Mouse (Mus musculus) gastrocnemius, postnatal 14 days (tissue): ENCODE data around the gene Lifr. TPM values are rescaled to one million over a fixed set of nuclear protein-coding genes. Genes with fewer than 3 reads are reported as not detected.
A peak's percentile ranks its signal among the peaks of the same experiment; 100 is the strongest.

Source experiments
- DNase-seq: peaks from one replicate; pipeline ENCODE4 v3.0.0; 2021; ENCODE audit warnings: mixed read lengths
- intact Hi-C: fragments of 180-260 bp; cut with DNase I; formaldehyde crosslinking; loops from one replicate; pipeline ENCODE4 v1.15.1; 2025; ENCODE audit warnings: low total_unique reads
- total RNA-seq, 2 experiments: library from RNA; stranded (reverse); gene quantifications; 2 replicates each; pipeline ENCODE4 v1.2.3; 2021

The Lifr gene
- total RNA-seq, 2 experiments from 2014 or later = 40.2 to 52.2 TPM

DNA sequence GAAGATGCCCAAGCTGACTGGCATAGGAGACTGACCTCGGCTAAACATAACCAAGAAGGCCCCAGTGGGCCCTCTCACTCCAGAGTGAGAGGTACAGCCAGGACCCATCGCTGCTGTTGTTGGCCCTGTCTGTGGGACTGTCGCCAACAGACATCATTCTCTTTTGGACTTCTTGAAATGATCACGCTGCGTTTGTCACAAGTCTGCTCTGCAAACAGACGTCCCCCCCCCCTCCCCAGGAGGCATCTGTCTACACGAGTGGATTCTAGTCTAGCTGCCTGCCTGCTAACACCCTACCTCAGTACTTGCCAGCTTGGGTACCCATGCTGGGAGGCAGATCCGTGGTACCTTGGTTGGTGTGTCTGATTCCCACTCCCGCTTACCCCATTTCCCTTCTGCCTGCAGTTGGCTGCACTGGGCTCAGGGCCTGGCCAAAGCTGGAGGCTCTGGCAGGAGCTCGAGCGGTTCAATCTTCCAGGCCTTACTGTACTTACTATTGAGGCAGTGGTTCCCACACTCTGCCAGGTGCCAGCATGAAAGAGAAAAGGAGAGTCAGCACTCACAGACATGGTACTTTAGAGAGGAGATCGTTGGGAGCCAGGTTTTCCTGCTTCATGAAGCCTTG is 133.8 kb downstream of the Lifr start:
- intact Hi-C loops = loop anchor here (2.0 to 5.0 kb wide), 2 partner anchors 92 to 309 kb away; no protein-coding TSS in a partner anchor
- peak; percentile 42 for DNase-seq

DNA sequence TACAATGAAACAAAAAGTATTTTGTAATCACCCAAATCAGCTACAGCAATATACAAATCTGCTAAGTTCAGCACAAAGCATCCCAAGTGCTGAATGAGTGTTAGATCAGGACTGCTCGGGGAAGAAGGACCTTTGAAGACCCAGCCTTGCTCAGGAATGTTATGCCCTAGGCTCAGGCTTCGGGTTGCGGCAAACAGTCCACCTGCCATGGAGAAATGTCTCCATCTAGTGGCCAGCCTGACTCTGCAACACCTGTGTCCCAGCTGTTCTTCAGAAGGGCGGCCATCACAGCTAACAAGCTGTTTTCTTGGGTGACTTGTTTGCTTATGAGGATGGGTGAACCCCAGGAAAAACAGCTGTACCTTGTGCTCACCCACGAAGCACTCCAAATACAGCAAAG is 135.8 kb downstream of the Lifr start:
- DNase-seq = peak; percentile 80
- intact Hi-C loops = loop anchor here (5.0 kb wide), 1 partner anchor 379 kb away; no protein-coding TSS in a partner anchor

DNA sequence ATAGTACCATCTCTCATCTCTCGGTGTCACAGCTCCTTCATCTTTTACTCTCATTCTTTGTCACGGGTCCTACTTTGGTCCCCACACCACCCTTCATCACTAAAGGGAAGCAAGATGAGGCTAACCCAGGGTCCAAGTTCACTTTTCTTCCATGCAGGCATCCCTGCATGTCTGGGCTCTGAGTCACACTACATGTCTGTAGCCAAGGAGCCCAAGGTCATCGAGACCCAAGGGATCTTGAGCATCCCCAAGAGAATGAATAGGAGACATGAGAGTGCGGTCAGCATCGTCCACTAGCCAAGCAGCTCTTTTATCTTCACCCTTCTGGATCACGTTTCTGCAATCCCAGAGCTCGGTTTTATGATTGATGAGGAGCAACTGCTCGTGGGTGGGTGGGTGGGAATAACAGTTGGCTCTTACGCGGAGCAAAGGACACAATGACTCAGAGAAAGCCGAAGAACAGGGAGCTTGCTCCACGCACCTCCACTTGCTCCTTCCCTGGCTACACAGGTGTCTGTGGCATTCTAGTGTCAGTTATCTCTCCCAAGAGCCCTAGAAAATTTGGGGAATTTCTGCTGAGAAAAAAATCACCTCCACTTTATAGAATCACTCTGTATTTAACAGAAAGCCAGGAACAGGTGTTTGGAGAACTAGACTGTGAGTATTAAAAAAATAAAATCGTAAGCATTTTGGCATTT is 143.1 kb downstream of the Lifr start:
- no peak for DNase-seq
- intact Hi-C loops = no loop called here

DNA sequence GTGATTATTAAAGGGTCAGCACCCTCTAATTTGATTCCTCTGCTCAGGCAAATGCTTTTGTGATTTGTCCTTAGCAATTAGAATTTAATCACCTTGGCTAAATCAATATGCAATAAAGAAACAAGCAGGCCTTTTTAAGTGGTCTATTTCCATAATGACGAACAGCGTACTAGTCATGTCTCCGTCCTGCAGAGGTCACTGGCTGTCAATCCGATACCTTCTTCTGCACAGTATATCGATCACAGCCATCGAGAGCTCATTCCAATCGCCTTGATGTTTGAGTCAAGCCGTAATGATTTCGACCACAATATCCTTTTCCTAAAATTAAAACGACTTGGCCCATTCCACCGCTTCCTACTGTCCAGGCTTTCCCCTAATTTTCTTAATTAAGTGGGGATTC is 149.5 kb downstream of the Lifr start:
- intact Hi-C loops = no loop called here
- DNase-seq = no peak

DNA sequence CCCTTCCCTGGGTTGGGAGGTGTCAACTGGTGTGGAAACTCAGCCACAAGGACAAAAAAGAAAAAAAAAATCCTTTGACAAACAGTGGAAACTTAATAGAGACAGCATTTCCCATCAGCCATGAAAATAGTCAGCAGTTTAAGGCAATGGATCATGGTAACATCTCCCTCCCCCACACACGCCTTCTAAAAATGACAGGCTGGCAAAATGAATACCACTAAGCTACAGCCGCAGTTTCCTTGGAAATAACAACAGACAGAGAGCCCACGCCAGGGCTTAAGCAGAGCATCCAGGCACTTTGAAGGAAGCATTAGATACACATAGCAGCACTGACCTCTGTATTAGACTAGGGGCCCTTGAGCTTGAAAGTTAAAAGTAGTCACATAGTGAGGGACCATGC is 150.5 kb downstream of the Lifr start:
- no peak for DNase-seq
- intact Hi-C loops = no loop called here

DNA sequence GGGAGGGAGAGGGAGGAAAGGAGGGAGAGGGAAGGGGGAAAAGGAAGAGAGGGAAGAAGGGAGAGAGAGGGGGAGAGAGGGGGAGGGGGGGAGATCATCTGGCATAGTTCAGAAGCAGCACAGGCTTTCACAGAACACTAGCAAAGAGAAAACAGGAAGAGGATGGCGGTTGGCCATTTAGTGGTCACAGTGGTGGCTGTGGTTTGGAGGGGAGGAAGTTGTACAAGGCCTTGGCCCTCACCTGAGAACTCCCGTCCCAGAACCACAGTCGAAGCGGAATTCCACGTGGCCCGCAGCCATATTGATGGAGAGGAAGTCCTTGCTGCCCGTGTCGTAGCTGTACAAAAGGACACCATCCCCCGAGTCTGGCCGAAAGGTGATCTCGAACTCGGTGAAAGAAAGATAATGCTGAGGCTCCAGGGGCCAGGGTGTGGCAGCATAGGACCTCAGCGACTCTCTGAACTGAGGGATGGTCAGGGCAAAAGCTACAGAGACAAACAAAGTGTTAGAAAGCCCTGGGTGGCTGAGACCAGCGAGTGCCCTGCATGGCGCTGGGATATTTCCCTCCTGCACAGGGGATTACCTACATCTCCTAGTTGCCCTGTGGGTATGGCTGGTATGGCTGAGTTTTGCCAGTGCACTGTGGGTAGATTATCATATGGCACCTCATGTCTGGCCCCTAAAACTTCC is 151.9 kb downstream of the Lifr start:
- intact Hi-C loops = no loop called here
- DNase-seq = no peak

Other genes with a start within 250 kb of the Lifr start
- 1 to 10 TPM; 4.2 to 5.9 TPM for gene Osmr, start 215.6 kb upstream of the Lifr start, total RNA-seq